Mouse (Mus musculus) induced T-regulatory cell, adult 2 months (primary cell): Measurements from ENCODE around the gene Hoxa6.

Source experiments
- DNase-seq: peaks from one replicate; pipeline ENCODE4 v3.0.0-alpha.2; 2012; ENCODE audit warnings: low read depth

Gene Hoxa6

DNA sequence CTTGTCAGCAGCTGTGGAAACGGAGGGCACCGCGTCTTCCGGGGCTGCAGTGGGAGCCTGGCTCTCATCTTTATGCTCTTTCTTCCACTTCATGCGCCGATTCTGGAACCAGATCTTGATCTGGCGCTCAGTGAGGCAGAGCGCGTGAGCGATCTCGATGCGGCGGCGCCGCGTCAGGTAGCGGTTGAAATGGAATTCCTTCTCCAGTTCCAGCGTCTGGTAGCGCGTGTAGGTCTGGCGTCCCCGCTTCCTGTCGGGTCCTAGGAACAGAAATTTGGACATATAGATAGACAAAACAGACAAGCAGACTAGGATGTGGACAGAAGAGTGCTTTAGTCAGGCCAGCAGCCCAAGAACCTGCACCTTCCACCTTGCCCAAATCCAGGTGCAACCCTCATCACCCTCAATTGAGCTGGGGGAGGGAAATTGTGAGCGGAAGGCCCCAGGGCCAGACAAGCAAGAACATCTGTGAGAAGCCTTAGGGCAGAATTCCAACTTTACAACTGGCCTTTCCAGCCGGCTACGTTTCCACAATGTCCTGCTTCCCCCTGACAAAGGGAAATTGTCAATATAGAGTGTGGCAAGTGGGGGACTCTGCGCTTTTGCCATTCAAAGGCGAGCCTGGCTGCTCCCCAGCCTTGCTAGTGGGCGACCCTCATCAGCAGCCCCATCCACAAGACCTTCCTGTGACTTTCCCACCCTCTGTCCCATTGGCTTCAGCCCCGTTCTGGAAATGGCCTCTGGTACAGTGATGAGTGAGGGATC lies 7.4 kb upstream of the Hoxa6 start:
- peak; percentile 15 for DNase-seq

DNA sequence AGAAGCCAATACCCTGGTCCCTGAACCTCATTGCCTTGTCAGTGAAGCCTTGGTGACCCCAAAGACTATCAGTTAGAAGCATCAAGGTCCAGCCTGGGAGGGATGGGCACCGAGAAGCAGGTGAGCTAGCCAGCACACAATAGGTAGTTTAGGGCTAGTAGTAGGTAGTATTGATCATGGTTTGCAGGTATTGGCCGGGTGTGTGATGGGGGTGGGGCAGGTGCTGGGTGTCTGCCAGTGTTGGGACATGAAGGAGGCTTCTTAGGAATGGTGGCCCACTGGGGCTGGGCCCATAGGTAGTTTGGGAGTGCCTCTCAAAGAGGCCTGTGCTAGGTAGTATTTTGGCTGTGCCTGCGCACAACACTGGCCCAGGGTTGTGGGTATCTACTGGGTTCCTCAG lies 6.5 kb upstream of the Hoxa6 start:
- peak; percentile 6 for DNase-seq

DNA sequence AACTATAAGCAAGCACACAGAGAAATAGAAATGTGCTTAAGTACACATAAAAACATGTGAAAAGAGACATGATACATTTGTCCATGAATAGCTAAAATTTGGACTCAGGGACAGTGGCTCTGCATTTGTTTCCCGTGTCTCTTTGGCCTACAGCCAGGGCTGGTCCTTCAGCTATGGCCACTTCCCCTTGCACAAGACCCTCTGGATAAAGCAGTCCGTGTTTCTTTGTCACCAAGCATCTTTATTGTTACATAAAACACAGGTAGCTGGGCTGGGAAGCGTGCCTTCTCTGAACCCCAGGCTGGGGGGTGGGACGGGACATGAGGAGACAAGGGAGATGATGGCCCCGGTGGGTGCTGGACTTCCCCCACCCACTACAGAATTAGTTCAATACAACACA lies 5.7 kb upstream of the Hoxa6 start:
- no peak for DNase-seq

DNA sequence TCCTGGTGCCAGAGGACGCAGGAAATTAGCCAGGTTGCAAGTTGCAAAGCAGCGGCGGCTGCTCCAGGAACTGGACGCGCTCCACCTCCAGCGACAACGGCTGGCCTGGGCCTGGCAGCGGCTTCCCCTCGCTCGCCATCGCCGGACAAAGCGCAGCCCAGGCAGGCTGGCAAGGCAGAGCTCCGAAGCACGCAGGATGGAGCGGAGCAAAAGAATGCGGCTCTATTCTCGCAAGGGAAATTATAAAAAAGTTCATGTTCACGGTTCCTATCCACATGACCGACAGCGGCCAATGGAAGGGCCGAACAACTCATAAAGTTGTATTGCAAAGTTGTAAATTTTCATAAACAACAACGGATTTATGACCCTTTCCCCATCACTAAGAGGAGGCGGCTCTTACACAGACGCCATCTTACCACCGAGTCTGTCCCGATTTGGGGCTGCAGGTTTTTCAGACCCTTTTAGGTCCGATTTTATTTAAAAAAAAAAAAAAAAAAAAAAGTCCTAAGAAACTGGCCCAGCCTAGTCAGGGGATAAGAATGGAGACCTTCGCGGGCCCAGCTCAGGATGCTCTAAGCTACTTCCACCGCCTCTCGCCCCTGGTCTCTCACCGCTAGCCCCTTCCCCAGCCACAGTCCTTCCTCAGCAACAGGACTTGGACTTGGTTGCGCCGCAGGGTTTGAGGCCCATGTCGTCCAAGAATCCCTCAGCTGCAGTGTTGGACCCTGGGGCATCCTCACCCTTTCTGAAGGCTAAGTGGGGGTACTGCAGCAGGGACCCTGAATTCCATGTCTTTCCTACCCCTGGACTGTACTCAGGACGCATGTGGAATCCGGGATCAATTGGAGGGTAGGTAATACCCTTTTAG lies 4.8 kb upstream of the Hoxa6 start, which contains the start of the genes Hoxa3 and Gm28308:
TSS of gene Hoxa3 (minus strand) at position 218 of the 868 bp plus-strand sequence.
TSS of gene Gm28308 (minus strand) at position 221 of the 868 bp plus-strand sequence.
- DNase-seq, result no peak

DNA sequence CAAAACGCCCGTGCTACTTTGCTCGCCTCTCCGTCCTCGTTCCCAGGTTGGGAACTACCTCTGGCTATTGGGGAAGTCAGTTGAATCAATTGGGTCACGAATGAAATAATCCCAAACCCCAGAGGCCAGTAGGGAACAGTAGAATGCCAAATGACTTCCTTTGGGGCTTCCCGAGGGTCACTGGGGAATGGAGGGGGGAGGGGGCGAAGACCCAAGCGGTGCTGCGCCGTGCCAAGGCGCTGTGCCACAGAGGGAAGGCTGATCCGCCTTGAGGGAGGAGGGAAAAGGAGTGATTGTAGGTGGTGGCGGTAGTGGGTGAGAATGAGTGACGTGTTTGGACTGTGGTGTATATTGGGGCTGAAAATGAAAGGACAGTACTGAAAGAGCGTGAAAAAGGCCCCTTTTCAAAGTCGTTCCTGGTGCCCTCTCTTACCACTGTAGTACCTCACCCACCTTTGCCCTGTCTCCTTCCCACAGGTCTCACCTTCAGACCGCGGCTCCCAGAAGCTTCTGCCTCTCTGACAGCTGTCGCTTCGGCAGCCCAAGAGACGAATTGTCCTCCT lies 4.1 kb upstream of the Hoxa6 start:
- DNase-seq, result peak; percentile 55

DNA sequence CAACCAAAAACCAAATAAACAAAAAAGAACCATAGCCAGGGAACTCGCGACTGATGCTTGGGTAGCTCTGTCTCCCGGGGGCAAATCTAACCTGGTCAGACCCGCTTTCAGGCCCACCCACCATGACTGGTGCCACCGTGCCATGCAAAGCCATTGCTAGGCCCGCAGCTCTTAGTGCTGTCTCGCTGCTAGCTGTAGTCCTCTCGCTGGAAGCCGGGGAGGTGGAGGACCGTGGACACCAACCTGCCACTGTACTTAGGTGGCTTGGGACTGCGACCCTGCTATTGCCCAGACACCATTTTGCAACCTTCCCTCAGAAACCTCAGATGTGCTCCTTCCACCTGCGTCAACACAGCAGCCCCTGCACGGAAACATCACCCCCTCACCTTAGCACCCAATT lies 3.4 kb upstream of the Hoxa6 start:
- peak; percentile 35 for DNase-seq

DNA sequence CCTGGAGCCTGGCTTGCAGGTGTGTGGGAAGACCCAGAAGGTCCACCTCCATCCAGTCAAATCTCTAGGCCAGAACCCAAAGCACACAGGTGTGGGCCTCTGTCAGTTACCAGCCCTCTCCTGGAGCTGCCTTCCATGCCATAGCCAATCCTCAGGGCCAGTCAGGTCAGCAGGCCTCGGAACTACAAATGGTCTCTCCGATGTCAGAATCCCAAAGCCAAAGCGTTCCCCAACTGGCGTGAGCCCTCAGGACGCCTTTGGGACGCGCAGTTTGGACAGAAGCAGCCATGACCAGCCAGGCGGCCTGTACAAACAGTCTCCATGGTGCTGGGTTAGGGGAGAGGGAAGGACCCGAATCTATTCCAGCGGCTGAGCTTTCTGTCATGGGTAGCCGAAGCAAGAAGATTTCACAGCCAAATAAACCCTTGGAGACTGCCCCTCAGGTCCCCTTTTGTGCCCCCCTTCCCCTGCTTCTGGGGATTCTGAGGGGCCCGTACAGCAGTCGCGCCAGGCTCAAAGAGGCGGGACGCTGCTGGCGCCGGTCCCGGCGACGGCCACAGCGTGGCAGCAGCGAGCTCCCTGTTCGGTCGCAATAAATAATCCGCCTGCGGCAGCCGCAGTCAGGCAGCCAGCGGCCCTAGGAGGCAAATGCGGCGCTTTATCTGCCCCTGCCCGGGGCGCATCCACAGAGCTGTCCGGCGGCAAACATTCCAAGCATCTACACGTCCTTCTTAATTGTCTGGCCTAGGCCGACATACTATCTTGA lies 2.8 kb upstream of the Hoxa6 start:
- DNase-seq, result peak; percentile 75

DNA sequence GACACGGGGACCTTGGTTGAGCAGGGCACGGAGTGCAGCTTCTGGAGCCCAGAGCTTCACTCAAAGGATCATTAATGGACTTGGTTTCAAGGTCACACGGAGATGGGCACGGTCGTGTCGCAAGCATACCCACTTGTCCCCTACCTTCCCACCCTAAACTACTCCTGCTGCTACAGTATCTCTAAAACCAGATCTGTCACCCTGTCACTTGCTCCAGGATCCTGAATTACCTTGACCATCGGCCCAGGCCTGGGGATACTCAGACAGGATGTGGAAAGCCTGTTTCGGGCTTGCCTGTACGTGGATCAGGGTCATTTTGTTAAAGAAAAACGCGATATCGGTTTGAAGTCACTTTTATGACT lies 1.1 kb upstream of the Hoxa6 start:
- no peak for DNase-seq

DNA sequence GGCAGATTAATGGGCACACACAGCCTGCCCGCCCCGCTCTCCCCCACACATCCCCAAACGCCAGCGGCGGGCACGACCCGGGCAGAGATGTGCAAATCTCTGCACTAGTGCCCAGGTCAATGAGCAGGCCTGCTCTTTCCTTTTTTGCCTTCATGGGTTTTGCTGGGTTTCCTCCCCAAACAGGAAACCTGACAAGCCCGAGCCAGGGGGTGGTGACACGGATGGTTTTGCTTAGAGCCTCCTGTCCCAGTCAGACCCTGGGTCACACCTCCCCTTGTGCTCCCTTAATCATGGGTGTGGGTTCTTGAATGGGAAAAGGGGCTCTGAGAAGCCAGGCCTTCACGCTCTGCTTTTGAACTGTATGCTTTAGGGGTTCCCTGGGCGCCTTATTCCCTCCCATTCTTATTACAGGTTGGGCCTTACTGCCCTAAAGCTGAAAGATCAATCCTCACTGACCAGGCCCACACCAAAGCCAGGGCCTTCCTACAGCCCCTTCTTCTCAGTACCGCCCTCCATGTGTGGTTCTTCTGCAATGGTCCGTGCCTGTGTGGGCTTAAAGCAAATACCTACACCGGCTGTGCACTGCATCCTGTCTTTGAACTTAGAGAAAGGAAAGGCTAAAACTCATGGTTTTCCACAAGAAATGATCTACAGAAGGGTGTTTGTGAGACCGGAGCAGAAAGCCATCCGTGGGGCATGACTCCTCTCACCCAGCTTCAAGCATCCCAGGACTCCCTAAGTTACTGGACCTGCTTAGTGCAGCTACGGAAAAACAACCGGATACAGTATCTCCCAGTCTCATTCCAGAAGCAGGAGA lies 554 bp upstream of the Hoxa6 start:
- DNase-seq, result peak; percentile 10

DNA sequence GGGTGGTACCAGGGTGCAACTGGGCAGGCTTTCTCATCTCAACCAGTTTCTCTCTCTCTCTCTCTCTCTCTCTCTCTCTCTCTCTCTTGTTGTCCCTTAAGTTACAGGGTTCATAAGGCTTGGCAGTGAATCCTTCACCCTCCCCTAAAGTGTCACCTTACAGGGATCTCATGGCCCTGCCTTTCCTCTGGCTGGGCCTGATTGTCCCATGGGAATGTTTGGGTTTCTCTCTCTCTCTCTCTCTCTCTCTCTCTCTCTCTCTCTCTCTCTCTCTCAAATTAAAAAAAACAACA lies 892 bp downstream of the Hoxa6 start:
- DNase-seq, result no peak

DNA sequence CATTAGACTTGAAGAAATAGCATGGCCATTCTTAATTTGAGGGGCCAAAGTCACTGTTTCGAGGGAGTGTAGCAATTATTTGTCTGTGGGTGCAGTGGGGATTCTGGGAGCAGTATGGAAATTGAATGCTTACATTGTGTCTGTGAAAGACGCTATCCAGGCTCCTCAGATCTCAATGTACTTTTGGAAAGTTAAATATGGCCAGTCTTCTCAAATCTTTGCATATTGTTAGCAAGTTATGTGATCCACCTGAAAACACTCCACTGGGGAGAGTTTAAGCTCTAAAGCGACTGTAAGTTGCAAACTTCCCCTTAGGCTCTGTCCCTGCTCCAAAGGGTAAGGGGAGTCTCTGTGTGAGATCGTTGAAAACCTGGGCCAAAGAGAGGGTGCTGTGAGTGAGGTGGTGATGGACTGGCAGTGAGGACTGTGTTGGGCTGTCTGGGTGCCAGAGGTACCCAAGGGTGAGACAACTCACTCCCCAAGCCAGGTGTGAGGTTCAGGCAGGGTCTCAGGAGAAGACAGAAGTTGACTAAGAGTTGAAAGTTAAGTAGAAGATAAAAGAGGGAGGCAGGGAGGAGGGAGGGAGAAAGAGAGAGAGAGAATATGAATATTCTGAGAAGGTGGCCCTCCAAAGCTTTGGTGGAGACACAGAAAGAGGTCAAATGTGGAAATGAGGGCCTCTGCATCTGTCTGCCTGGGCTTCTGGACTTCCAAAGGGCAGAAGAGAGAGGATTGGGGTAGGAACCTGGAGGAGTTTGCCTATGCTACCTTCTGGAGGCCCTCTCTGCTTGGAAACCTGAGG lies 1.4 kb downstream of the Hoxa6 start:
- no peak for DNase-seq

DNA sequence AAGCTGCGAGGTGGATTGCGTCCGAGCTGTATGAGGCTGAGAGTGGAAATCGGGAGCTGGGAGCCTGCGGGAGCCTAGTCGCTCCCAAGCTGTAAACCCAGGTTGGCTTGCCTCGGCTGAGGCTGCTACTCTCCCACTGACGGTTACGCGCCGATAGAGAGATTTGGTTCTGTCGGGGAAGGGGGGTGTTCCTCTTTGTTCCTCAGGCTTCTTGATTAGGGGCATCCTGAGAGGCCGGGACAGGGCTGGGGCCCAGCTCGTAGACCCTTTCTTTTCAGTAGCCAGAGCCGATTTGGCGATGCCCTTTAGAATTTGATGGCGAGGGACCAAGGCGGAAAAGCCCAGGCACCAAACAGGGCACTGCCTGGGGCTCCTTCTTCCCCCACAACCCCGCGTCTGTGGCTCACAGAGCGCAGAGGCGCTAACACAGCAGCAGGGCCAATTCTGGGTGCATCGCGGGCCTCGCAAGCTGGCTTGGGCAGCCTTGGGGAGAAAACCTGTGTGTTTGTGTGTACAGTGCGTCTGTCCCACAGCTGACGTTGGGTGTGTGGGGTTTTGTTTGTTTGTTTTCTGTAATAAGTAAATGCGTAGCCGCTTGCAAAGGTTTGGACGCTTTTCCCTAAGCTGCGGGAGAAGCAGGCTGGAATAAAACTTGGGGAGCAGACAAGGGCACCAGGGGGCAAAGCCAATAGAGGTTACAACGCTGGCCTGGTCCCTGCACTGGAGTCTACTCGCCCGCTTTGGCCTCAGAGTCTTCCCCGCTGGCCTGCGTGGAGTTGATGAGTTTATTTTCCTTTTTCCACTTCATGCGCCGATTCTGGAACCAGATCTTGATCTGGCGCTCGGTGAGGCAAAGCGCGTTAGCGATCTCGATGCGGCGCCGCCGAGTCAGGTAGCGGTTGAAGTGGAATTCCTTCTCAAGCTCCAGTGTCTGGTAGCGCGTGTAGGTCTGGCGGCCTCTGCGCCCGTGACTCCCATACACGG lies 2.6 kb downstream of the Hoxa6 start:
- no peak for DNase-seq

DNA sequence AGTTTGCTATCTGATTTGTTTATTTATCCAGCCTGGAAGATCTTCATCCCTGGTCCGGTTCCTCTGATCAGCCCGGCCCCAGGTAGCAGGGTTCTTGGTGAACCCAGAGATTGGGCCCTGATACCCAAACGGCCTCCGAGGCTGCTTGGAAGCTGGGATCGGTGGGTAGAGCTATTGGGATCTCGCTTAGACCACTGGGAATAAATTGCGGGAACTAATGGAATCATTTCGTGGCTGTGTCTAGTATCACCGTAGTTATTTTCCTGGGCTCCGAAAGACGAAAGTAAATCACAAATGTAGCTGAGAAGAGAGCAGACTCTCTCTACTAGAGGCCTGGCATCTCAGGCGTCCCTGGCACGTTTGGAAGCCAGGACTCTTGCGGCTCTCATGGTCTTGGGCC lies 3.3 kb downstream of the Hoxa6 start:
- DNase-seq, result no peak

DNA sequence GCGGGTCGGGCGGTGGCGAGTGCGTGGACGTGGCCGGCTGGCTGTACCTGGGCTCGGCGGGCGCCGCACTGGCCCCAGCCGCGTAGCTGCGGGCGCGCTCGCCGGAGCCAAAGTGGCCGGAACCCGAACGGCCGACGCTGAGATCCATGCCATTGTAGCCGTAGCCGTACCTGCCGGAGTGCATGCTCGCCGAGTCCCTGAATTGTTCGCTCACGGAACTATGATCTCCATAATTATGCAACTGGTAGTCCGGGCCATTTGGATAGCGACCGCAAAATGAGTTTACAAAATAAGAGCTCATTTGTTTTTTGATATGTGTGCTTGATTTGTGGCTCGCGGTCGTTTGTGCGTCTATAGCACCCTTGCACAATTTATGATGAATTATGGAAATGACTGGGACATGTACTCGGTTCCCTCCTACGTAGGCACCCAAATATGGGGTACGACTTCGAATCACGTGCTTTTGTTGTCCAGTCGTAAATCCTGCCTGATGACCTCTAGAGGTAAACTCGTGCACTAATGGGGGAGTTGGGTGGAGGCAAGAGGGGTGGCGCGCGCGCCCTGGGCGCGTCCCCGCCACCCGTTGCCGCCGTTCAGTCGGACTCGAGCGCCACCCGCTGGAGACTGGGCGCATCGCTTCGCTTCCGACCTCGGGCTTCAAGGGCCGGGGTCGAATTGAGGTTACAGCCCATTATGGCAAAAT lies 4.3 kb downstream of the Hoxa6 start, which contains the start of gene Hoxa5:
TSS of gene Hoxa5 (minus strand) at position 538 of the 703 bp plus-strand sequence.
- DNase-seq, result no peak

DNA sequence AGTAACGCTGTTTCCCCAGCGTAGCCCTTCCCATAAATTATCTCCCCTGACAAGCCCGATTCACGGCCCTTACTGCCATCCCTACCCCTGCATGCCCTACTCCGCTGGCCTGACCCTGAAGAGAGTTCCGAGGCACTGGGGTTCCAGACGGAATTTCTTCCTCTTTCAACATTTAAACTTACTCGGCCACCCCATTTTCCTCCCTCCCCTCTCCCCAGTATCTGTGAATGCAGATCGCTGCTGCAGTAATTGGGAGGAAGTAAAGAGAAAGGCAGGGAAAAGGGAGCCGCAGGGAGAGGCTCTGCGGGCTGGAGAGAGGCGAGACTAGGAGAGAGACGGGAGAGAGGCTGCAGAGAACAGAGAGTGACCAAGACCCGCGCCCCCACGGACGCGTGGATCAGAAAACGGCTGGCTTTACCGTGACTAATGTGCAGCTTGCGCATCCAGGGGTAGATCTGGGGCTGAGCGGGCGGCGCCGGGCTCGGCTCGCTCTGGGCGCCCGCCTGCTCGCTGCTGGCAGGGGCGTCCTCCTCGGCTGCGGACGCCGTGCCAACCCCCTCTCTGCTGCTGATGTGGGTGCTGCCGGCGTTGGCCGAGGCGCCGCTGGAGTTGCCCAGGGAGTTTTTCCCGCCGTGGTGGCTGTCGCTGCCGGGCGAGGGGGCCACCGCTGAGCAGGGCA lies 5.0 kb downstream of the Hoxa6 start:
- no peak for DNase-seq

DNA sequence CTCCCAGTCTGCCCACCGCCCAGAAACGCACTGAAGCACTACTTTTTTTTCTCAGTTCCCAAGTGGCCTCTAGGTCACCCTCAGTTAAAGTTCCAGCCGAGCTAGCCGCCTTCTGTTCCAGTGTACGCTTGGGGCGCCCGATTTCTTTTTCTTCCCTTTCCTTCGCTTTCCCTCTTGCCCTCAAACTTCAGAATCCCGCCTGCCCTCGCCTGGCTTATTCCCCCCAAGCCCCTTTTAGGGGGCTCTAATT lies 5.5 kb downstream of the Hoxa6 start:
- DNase-seq, result no peak

DNA sequence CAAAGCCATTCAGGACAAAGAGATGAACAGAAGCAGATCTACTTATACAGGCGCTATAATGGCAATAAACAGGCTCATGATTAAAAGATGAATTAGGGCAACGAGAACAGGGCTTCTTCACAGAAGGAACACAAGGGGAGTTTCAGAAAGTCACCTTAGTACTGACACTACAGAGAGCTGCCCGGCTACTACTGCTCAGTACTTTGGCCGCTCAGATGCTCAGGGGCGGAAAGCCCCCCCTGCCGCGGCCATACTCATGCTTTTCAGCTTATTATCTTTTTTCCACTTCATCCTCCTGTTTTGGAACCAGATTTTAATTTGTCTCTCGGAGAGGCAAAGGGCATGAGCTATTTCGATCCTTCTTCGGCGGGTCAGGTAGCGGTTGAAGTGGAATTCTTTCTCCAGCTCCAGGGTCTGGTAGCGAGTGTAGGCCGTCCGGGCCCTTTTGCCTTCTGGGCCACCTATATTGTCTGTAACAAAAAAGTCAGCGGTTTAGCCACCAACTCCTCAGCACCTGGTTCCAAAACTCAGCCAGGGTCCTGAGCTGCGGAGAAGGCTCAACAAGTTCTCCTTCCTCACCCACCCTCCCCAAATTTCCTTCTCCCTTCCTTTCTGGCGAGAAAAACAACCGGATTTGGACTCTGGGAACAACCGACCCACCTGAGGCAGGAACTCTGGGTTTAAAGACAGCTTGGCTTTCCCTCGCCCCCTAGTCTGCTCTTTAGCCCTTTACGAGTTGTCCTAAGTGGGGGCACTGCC lies 6.0 kb downstream of the Hoxa6 start:
- no peak for DNase-seq

DNA sequence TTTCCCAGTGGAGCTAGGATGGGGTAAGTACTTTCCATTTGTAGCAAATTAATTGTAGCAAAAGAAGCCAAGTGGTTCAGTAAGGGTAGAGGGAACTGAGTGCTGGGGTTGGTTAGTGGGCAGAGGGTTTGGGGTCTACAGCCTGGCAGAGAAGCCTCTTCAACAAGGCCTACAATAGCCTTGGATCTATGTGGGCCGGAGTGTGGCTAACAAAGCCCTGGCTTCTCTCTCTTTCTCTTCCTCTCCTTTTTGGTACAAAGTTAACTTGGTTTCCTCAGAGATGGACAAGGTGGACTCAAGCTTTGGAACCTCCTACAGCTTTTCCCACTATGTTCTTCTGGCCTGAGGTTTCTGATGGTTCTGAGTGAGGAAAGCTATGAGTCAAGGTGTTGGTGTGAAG lies 7.3 kb downstream of the Hoxa6 start:
- no peak for DNase-seq
